Mouse (Mus musculus) urinary bladder, postnatal 36 days (tissue): ENCODE results near the gene Nelfa.
A peak's percentile ranks its signal among the peaks of the same experiment; 100 is the strongest.
"Not testable (repeated sequence)": the region's sequence is repeated elsewhere in the genome, so short reads cannot be mapped to it uniquely, and the experiment has no call there.

Source experiments
- DNase-seq, 2 experiments: peaks; one replicate each; pipeline ENCODE4 v3.0.0; 2022; ENCODE audit warnings: low spot score in 2 of 2, mixed read lengths in 1 of 2

Nelfa gene

DNA sequence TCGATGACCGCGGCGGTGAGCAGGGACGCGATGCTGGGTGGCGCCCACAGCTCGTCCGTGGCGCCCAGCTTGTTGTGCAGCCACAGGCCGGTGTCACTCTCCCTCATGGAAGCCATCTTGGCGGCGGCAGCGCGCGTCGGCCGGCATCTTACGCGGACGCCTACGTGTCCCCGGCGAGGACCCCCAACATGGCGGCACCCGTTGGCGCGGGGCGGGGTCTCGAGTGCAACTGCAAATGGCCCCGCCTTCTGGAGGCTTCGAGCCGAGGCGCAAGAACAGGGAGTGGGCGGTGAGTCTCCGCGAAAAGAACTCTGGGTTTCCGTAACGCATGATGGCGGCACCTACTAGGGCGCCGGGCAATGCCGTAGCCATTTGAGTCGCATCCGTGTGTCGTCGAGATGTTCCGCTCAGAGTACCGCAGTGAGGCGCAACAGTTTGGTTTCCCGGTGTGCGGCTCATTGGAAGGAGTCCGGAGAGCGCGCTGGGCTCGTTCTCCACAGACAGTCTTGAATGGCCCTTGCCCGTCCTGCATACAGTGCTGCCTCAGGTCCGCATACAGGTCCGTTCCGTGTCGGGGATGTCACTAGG lies at the start of gene Nelfa:
Gene Nelfa (minus strand): TSS at position 294 of the 588 bp plus-strand sequence.
- peak; percentile 97 to 98 for DNase-seq

DNA sequence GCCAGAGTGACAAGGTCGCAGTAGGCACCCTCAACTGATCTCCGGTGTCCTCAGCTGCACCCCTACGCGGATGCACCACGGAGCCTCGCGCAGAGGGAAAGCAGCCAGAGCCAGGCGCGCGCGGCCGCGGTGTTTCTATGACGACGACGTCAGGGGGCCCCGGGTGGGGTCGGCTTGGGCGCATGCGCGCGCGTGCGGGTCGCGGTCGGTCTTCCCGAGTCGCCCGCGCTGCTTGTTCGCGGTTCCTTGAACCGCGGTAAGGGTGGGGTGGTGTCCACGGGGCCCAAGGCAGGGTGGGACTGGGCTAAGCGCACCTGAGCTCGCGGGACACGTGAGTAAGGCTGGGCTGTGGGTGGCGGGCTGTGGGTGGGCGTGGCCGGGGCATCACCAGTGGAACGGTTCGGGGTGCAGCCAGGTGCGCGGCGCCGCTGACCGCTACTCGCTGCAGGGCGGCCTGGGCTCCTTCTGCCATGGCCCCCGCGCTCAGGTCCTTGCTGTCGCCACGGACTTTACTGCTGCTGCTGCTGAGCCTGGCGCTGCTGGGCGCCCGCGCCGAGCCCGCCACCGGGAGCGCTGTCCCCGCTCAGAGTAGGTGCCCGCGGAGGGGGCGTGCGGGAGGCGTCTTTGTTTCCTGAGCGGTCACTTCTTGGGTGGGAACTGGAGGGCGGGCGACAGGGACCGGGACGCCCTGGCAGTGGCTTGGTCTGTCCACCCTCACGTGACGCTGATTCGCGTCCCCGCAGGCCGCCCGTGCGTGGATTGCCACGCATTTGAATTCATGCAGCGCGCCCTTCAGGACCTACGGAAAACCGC lies 47.3 kb upstream of the Nelfa start, which contains the start of gene Gm1673:
Gene Gm1673 (plus strand): TSS at position 125 of the 813 bp plus-strand sequence.
- DNase-seq, result peak; percentile 46 to 62

DNA sequence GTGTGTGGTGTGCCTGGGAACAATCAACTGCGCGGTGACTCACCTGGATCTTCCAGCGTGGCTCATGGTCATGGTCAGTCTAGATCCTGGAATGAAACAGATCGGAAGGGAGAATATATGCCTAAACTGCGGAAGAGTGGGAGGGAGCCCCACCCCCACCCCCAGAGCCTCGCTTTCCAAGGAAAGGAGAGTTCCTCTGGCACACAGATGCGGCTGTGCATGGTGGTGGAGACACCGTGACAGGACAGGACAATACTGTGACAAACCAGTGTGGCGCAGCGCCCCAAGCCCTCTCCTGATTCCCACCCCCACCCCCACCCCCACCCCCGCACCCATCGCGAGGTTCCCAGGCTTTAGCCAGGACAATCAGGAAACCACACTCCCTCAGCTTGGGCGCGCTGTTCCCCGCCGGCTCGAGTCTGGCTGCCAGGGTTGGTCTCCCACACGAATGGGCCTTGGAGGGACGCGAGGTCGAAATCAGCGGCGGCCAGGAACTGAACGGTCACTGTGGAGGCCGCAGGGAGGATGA lies 46.6 kb upstream of the Nelfa start:
- no peak for DNase-seq

DNA sequence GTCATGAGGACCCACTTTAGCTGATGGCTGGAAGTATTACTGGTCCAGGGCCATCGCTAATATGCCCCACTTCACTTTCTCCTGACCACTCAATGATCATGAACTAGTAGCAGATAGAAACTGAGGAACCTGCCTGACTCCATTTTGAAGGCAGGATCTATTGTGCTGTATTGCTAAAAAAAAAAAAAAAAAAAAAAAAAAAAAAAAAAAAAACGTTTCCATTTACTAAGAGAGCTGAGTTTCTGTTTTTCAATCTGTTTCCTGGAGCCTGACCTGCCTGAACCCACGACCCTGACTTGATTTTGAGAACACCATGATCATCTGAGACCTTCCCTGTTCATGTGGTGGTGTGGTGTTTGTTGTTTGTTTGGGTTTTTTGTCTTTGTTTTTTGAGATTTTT lies 40.1 kb upstream of the Nelfa start:
- DNase-seq, result no peak

DNA sequence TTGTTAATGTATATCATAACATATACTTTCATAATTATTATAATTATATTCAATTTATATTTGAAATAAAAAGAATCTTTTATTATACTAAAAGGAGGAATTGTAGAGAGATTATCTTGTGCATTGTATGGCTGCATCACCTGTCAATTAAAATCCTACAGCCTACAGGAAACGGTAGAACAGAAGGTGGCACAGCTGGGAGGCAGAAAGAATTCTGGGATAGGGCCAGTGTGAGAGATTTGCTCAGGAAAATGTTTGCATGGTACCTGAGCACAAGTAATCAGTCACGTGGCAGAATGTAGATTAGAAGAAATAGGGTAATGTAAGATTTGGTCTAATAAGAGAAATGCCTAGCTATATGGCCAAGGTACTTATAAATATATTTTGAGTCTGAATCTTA lies 38.5 kb upstream of the Nelfa start:
- DNase-seq, result no peak

DNA sequence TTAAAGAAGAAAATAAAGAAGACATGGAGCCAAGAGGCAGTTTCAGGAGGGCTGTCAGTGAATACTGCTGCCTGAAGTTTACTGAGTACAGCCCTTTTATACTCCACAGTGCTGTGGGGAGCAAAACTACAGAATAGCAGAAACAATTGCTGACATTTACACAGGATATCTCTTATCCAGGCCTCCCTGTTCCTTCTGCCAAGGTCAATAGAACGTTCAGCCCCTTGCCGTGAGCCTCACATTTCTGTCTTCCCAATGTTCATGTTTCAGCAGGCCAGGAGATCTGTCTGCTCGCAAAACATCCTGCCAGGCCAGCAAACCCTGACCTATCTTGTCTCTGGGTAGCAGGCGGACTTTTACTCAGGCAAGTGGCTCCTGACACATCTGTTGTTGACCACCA lies 23.2 kb upstream of the Nelfa start:
- no peak for DNase-seq

DNA sequence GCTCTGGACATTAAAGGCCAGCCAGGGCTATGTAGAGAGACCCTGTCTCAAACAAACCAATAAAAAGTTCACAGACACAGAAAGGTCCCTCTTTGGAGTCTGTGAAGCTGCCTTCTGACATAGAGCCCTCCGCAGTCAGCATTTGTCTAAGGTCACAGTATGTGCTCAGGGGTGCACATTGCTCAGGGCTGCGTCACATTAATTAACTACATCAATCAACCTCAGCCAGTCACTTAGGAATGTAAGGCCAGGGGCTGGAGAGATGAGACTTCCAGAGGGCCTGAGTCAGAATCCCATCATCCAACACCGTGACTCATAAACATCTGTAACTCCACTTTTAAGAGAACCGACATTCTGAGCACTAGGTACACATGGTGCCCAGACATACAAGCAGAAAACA lies 19.7 kb upstream of the Nelfa start:
- no peak for DNase-seq

DNA sequence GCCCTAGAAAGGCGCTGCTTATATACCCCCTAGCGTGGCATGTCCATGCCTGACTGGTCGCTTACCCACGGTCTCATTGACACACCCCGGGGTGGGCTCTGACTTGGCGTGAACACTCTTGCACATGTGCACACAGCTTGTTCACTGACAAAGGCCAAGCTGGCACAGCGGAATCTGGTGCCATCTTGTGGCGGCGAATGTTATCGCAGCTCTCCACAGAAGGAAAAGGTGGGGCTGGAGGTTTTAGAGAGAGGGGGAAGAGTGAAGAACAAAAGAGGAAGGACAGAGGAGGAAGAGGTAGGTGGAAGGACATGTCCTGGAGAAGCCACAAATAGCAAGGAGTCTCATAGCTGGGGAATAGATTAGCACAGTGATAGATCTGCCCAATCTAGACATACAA lies 18.1 kb upstream of the Nelfa start:
- peak; percentile 50 to 64 for DNase-seq

DNA sequence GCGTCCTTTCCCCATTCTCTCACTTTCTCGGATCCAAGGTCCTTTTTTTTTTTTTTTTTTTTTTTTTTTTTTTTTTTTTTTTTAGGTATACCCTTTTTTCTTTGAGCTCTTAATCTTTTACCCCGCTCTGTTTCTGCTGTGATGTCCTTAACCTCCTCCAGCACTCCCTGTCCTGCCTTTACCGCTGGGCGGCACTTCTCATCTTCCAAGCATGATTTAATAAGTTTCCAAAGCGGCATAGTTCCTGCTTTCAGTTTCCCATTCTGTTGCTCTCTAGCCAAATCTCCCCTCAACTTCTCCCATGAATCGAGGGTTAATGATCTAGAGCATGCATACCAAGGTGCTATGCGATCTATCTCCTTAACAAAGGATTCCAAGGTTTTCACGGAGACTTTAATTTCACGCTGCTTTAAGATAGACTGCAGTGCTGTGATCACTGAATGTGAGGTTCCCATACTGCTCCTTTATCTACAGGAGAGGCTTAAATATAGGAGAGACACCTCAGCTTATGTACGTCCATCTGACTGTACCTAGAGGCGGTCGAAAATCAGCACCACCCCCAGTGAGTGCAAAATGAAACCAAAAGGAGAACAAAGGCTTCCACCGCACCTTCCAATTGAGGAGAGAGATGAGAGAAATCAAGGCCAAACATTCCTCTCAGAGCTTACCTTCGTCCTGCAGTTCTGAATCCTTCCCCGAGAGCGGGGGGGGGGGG lies 17.4 kb upstream of the Nelfa start:
- no peak for DNase-seq

DNA sequence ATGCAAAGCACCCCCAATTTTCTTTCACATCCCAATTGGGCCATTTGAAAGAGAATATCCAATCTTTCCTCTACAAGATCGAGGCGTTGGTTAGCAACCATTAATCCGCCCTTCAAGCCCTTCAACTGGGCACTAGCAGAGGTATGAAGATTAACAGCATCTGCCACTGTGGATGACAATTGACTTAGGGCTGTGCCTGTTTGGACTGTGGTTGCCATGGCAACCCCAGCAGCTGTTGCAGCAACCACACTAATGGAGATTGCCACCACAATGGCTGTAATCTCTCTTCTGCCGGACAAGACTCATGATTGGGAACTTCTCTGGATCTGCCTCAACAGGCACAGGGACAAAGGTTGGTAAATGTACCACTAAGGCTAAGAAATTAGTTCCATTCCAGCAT lies 12.1 kb upstream of the Nelfa start:
- no peak for DNase-seq

DNA sequence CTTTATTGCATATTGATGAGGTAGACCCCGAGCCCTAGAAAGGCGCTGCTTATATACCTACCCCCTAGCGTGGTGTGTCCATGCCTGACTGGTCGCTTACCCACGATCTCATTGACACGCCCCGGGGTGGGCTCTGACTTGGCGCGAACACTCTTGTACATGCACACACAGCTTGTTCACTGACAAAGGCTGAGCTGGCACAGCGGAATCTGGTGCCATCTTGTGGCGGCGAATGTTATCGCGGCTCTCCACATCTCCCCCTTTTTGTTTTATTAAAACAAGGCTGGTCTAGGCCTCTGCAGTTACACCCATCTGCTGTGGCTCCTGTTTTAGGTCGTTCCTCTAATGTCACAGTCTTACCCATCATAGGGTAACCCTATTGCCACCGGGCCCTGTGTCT lies 10.8 kb upstream of the Nelfa start:
- not testable (repeated sequence) for DNase-seq

DNA sequence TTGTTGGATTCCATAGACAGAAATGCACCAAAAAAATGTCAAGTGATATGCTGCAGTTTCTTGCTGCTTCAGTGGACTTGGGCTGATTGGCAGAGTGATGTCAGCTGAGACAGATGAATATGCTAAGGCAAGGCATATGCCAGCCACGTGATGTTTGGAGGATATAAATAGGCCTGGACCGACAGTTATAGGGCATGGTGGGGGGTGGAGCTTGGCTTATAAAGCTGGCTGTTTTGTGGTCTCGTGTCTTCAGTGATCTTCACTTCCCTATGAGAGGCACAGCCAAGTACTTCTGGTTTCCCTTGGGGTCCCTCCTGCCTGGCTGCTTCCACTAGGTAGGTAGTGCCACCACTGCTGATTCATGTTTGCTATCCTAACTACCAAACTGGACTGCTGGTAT lies 2.2 kb upstream of the Nelfa start:
- no peak for DNase-seq

DNA sequence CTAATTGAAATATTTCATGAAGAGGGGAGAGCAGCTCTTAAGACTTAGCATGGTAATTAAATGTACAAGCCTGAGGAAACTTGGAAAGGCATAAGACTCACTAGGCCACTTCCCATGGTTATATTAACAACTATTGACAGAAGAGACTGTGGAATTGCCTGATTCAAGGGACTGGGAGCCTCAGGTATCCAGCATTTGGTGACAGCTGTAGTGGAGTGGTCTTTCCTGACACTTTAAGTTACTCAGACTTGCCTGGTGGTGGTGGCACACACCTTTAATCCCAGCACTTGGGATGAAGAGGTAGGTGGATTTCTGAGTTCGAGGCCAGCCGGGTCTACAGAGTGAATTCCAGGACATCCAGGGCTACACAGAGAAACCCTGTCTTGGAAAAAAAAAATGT lies 1.0 kb upstream of the Nelfa start:
- DNase-seq, result no peak

DNA sequence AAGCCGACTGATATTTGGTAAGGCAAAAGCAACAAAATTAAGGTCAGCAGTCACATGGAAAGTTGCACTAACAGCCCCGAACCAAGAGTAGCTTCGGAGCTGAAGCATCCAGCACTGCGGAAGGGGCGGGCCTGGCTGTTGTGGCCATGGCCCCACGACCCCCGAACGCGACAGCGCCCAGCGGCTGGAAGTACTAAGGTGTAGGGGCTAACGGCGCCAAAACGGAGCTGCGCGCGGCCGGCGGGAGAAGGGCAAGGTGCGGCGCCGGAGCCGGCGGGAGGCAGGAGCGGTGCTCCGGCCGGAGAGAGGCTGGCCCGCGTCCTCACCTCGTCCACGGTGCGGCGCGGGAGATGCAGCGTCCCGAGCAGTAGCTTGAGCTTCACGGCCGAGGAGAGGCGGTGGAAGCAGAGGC lies 507 bp downstream of the Nelfa start:
- DNase-seq, result no peak

DNA sequence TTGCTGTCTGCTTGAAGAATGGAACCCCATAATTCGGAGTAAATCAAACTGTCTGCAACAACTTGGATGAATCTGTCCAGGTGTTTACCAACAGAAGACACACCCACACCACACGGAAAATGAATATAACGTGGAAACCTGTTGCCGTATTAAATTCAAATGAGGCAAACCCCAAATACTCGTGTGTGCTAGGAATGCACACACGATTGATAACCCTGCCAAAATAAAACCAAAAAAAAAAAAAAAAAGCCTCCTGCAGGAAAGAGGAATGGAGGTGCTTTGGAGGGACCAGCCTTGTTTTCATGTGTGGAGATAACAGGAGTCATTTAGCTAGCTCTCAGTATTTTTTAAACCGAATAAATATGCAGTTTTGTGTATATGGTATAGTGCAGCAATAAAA lies 1.3 kb downstream of the Nelfa start:
- DNase-seq, result no peak

DNA sequence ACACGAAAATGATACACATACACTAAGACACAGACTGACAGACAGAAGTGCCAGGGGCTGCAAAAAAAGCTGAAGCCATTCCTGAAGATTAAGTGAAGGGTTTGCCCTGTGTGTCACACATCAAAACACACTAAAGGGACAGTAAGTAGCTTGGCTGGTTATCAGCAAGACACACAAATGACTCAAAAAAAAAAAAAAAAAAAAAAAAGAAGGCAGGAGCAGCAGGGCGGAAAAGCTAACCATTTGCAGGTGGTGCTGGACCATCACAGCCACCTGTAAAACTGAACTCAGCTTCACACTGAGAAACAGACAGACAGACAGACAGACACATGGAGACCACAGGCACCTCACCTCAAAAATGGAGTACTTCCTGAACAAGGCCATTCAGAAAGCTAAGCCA lies 2.1 kb downstream of the Nelfa start:
- no peak for DNase-seq

DNA sequence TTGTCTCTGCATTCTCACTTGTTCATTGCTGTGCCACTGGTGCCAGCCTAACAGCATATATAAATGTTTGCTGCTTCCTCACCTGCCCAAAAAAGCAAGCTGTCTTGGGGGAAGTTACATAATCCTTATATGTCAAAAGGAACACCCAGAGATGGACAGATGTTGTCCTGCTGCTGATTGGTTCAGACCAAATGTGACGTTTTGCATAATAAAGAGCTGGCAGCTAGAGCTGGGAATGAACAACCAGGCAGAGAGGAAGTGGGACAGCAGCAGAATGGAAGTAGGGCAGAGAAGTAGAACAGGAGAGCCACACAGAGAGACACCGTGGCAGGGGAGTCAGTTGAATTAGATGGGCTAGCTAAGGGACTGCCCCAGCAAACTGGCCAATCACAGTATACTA lies 3.8 kb downstream of the Nelfa start:
- DNase-seq, result no peak

DNA sequence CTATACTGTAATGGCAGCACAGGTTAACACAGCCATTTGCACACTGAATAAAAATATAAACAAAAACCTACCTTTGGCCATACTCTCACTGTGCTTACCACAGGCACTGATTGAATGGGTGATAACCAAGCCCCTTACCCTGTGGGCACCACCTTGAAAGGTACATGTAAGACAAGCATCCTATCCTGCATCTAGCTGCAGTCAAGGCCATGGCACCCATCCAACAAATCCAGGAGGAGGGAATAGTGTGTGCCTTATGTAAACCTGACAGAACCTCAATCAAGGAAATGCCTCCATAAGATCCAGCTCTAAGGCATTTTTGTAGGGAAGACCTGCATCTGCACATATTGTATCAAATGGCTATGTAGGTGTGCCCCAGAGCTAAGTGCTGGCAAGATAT lies 10.0 kb downstream of the Nelfa start:
- no peak for DNase-seq

DNA sequence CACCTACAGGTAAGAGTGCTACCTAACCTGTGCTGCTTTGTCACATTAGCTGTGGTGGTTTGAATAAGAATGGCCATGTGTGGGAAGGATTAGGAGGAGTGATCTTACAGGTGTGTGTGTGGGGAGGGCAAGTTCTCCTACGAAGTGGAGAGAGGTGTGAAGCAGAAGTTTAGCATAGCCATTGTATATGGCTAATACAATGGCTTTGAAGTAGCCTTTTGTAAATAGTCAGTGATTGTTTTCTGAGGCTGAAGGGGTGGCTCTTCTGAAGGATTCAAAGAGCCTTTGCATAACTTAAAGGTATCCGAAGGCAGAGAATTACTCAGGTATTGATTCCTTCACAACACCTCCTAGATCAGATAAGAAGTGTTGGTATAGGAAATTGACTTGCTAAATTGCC lies 13.6 kb downstream of the Nelfa start:
- no peak for DNase-seq

DNA sequence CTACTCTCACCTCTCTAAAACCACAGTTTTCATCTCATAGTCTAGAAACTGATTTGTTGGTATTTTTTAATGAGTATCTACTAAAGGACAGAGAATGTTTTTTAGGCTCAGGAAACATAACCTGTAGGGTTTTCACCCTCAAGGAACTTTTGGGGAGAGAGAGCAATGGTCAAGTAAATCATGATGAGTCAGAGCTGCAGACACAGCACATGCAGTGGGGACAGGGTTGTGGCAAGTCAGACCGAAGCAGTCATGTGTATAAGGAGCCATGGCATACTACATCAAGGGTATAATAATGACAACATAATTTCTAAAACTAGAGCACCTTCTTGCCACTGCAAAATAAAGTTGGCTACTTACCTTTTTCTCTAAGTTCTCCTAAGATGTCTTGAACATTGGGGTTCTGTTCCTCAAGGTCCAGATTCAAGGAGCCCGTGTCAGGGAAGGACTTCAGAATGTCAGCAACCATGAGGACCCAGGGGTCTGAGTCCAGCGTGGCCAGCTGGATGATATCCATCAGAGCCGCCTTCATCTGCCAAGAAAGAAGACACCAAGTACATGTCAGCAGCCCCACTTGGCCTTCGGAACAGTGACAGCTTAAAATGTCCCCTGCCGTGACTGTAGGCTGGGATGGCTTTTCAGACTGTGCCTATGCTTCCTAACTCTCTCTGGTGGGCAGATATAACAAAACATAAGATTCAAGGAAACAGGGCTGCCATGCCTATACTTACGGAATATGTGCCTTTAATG lies 14.6 kb downstream of the Nelfa start:
- DNase-seq, result no peak

DNA sequence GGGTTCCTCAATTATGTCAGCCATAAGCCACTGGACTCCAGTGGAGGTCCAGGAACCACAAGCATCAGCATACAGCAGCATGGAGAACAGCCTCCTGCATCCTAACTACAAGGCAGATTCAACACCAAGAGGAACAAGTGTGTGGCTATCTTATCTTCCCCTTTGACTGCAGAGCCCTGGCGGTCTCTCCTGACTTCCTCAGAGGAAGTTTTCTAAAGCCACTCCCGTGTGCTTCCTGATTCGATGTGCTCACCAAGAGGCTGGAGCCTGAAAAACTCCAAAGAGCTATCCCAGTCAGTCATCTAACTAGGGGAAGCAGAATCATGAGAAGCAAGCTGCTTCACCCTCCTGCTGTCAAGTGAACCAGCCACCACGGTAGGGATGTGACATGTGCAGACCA lies 15.3 kb downstream of the Nelfa start:
- DNase-seq, result no peak

DNA sequence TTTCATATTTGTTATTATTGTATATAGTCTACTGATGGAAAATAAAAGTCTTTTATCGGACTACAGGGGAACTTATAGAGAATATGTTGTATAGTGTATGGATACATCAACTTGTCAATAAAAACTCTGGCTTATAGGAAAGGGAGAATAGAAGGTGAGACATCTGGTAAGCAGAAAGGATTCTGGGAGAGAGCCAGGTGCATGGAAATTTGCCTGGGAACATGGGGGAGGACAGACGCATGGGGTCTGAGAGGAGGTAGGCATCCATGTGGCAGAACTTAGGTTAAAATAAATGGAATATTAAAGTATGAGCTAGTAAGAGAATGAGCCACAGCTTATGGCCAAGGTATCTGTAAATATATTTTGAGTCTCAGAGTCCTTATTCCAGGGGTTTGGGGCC lies 16.2 kb downstream of the Nelfa start:
- no peak for DNase-seq
